Mouse (Mus musculus) lung, postnatal 4 days (tissue): ENCODE measurements around the gene Sec1.
"Not testable (repeated sequence)": the region's sequence is repeated elsewhere in the genome, so short reads cannot be mapped to it uniquely, and the experiment has no call there.

Source experiments
- DNase-seq, 2 experiments: peaks; one replicate each; pipeline ENCODE4 v3.0.0; 2021

The Sec1 gene

GRCm38 (mm10) chr7:45677627-45678295, 16.4 kb downstream of the Sec1 start:
- DNase-seq, result no peak

DNA sequence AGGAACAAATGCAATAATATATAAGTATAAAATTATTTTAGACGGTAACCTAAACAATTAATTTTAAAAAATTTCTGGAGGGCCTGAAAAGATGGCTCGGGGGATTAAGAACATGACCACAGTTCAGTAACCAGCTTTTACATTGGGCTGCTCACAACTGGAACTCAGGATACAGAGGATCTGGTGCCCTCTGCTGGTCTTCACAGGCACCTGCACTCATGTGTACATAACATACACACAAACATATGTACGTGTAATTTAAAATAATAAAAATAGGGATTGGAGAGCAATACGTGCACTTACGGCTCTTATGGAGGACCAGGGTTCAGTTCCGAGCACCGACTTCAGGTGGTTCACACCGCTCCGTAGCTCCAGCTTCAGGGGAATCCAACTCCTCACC, 25.3 kb downstream of the Sec1 start:
- DNase-seq, result no peak

- peak in 1 of 2 experiments; percentile 11 for DNase-seq
Measured at GRCm38 (mm10) chr7:45667761-45668160, 26.4 kb downstream of the Sec1 start.

DNA sequence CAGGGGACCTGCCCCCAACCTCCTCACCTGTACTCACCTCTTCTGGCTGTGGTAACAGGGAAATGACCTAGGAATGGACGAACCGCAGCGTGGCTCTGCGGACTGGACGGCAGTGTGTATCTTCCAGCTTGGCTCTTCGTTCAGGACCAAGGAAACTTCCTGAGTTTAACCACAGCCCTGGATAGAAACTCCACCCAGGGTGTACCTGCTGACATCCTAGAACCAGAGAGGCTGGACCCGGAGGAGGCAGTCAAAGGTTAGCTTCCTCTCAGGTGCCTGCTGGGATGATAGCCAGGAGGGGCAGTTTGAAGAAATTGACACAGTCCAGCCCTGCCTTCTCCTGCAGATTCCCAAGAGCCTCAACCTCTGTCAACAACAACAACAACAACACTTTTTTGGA, 28.0 kb downstream of the Sec1 start, which contains the start of gene Fut2:
Gene Fut2, minus strand, starts transcription at position 234 of the 400 bp plus-strand sequence.
- peak in 1 of 2 experiments; percentile 17 for DNase-seq

DNA sequence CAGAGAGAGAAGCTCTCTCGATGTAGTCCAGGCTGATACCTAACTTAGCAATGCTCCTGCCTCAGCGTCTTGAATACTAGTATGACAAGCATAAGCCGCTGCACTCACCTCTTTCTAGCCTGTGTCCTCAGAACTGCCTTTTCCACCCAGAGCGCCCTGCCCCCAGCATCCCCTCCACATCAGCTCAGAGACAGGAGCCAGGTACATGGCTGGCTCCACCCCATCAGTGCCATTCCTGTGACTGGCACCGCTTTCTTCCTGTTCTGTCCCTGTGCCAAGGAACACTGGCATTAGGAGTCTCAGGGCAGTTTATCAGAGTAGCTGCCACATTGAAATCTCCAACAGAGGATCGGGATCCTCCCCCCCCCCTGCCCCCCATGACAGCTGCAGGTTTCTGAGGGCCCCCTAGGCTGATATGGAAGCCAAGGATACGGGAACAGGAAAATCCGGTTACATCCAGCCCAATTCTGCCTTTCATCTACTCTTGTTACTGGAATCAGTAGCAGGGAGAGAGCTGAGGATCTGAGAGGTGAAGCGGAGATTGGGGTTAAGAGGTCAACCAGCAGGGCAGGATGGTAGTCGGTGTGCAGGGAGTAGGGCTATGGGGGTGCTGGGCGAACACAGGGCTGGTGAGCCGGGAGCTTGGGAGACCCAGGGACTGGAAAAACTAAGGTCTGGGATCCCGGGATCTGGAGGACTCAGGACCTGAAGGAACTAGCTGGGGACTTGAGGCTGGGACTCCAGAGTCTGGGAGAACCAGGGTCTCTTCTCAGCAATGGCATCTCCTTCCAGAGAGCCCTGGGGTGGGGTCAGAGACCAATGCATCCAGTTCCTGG, 28.7 kb downstream of the Sec1 start:
- peak in 1 of 2 experiments; percentile 23 for DNase-seq

DNA sequence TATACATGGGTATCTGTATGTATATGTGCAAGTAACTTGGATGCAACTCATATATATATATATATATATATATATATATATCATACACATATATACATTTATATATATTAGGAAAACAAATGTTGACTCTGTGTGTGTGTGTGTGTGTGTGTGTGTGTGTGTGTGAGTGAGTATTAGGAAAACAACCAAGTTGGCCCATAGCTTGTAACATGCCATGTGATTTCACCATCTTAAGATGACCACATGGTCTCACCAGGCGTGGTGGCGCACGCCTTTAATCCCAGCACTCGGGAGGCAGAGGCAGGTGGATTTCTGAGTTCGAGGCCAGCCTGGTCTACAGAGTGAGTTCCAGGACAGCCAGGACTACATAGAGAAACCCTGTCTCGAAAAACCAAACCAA, 32.5 kb downstream of the Sec1 start:
- peak in 1 of 2 experiments; percentile 4 for DNase-seq

DNA sequence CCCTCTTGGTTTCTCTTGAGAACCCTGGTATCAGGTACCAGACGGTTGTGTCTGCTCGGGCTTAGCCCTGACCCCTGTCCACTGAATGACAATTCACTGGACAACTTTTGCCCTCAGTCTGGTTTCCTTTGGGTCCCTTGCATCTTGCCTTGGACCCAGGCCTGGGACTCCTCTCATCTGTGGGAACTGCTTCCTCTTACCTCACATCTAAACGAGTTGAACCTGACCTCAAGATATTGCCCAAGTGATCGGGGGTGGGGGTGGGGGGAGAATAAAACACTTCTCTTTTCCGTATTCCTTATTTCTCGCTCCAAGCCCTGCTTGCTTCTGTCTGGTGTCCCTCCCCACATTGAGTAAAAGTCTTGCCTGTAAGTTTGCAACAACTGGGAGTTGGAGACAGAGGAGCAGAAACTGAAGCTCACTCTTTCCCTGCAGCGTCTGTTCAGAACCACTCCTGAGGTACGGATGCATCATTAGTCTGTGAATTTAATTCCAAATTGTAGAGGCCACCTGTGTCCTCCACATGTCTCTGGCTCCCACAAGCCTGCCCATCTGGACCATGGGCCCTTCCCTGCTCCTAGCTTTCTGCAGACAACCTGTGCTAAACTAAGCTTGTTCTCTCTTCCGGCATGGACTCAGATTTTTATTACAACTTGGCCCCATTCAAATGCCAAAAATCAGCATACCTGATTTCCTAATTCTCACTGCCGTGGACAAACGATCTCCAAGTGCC, 33.3 kb downstream of the Sec1 start:
- DNase-seq, result peak in 1 of 2 experiments; percentile 19

DNA sequence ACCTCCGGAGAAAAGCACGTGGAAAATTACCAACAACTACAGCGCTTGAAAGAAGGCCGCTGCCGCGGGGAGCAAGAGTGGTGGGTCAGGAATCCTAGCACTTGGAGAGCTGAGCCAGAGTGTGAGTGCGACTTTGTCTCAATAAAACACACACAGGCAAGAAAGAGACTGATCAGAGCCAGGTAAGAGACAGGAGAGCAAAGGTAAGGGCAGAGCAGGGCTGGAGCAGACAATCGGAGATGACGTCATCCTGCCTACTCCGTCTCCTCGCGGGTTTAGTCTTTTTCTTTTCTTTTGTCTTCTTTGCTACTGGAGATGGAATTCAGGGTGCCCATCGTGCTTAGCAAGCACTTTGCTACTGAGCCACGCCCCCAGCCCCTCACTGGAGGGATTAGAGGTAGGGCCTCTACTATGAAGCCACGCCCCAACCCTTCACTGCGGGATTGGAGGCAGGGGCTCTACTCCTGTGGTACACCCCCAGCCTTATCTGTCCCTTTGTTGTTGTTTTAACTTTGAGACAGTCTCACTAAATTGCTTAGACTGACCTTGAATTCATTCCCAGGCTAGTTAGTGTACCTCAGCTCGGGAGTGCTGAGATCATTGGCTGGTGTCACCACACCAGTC, 39.7 kb downstream of the Sec1 start:
- DNase-seq, result peak in 1 of 2 experiments; percentile 15

GRCm38 (mm10) chr7:45650484-45650883, 43.7 kb downstream of the Sec1 start:
- DNase-seq, result not testable (repeated sequence)

DNA sequence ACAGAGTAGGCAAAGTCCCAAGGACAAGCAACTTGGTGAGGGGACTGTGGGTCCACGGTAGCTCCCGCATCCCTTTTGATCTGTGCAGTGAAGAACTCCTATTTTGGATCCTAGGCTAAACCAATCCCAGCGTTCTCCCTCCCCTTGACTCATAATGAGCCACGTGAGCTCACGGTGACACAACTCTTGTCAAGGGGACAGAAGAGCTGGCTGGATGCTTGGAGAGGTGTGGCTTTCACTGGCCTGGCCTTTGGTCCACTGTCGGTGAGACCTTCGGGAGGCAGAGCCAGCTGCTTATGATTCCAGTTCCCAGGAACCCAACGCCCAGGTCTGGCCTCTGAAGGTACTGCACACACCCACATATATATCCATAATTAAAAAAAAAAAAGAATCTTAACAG, 44.9 kb downstream of the Sec1 start:
- DNase-seq, result no peak

DNA sequence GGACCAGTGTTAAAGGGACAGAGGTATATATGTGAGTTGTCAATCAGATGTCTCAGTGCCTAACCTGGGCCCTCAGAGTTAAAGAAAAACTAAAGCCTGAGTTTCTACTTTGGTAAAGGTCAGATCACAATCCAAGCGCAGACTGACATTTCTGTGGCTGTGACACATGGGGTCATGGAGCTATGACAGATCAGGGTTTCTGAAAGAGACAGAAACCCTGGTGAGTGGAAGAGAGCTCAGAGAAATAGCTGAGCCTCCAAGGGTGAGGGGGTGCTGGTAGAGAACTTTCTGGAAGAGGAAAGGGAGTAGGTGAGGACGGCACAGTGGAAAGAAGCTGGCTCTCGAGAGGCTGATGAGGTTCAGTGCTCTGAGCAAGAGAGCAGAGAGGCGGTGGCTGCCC, 47.5 kb downstream of the Sec1 start:
- DNase-seq, result peak in 1 of 2 experiments; percentile 18

GRCm38 (mm10) chr7:45645591-45645971, 48.6 kb downstream of the Sec1 start:
- no peak for DNase-seq

GRCm38 (mm10) chr7:45644872-45645590, 49.2 kb downstream of the Sec1 start:
- no peak for DNase-seq

GRCm38 (mm10) chr7:45644183-45644582, 50.0 kb downstream of the Sec1 start:
- peak; percentile 55 to 59 for DNase-seq

GRCm38 (mm10) chr7:45643441-45644178, 50.6 kb downstream of the Sec1 start:
- peak; percentile 95 to 98 for DNase-seq

DNA sequence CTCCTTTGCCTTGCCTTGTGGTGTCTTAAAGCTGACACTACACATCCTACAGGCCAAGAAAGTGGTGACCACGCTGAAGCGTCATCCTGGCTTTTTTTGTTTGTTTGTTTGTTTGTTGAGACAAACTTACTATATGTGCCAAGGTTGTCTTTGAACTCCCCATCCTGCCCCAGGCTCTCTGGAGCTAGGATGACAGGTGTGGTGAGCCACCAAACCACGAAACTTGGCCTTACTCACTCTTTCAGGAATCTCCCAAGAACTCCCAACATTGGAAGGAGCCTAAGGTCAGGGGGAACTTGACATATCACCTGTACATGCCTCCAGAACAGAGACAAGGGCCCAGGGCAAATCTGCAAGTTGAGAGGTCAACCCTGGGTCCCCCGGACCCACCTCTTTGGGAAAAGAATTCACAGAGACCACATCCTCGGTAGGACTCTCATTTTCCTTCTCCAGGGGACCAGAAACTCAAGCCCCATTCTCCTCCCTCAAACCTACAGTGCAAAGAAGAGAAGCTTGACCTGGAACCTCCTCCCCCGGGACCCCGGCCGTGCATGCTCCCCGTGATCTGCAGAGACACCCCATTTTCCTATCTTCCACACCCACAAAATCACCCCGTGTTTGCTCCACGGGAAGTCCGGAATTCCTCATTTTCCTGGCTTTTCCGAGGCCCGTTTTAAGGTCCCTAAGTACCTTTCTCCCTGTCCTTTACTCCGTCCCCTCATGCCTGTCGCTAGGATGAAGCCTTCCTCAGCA, 51.5 kb downstream of the Sec1 start:
- DNase-seq, result no peak

- peak in 1 of 2 experiments; percentile 17 for DNase-seq
Measured at GRCm38 (mm10) chr7:45642083-45642482, 52.1 kb downstream of the Sec1 start.

DNA sequence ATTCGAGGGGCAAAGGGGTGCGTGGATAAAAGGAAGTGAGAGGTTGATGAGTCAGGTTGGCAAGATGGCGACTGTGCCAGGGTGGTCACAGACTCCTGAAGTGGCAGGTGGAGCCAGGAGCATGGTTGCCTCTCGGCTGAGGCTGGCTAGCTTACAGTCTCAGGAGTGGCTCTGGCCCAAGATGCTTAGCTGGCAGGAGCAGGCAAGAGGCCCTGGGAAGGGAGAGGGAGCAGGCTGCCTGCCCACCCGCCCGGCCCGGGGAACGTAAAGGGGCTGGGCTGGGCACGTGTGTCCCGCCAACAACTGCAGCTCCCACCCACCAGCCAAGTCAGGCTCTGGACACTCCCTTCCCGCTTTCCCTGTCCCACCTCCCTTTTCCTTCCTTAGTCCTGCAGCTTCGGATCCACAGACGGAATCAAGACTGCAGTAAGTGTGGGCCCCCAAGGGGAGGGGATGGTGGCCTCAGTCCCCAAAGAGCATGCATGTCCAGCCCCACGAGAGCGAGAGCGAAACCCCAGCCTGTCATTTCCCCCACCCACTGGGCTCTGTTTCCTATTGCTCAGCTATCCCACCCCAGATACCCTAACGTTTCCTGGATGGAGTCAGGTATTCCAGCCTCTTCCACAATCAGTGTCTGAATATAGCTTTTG, 52.7 kb downstream of the Sec1 start:
- peak; percentile 63 to 75 for DNase-seq

- DNase-seq, result peak in 1 of 2 experiments; percentile 27
Measured at GRCm38 (mm10) chr7:45640191-45640957, 53.8 kb downstream of the Sec1 start.
